Mouse (Mus musculus) cerebellum, postnatal 10 days (tissue): ENCODE data around the gene Arhgef25.
"Not testable (repeated sequence)": the region's sequence is repeated elsewhere in the genome, so short reads cannot be mapped to it uniquely, and the experiment has no call there.

ENCODE experiments used
- DNase-seq, 2 experiments: peaks; one replicate each; pipeline ENCODE4 v3.0.0; 2021; ENCODE audit warnings: mixed read lengths in 2 of 2

Gene Arhgef25

DNA sequence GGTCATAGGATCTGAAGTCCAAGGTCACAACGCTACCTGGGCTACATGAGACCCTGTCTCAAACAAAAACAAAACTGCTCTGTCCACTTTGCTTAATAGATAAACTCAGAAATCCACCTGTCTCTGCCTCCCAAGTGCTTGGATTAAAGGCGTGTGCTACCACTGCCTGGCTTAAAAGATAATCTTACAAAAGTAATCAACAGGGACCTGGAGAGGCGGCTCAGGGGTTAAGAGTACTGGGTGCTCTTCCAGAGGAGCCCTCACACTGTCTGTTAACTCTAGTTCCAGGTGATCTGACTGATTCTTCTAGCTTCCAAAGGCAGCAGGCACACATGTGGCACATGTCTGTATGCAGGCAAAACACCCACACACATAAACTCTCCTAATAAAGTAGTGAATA, 13.2 kb upstream of the Arhgef25 start:
- DNase-seq: no peak

DNA sequence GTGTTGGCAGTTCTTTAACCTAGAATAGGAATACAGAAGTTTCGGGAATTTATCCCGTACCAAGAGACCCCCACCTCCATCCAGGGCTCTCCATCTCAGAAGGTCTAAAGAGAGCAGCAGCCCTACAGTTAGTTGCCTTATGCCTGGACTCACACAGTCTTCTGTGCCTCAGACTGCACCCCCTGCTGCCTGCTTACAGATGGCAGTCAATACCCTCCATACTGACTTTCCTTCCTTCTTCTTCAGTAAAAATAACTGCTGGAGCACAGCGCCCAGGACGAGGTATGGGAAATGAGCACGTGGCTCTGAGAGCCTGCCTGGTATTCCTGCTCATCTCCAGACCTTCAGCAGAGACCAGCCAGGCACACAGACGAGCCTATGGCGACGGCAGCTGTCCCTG, 10.4 kb upstream of the Arhgef25 start:
- no peak for DNase-seq

DNA sequence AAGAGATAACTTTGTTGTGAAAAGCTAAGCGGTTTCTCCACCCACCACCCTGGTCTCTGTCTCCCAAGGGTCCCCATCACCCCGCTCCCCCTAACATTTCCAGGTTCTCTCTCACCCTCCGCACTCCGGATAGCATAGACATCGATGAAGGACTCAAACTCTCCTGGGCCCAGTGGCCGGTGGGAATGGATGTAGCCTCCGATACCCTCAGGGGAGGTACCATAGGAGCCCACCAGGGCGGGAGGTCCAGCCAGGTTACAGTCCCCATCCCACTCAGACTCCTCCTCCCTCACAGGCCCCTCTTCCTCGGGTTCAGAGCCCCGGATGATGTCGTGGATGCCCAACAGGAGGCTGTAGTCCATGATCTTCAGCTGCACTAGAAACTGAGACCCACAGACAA, 9.6 kb upstream of the Arhgef25 start:
- DNase-seq: no peak

DNA sequence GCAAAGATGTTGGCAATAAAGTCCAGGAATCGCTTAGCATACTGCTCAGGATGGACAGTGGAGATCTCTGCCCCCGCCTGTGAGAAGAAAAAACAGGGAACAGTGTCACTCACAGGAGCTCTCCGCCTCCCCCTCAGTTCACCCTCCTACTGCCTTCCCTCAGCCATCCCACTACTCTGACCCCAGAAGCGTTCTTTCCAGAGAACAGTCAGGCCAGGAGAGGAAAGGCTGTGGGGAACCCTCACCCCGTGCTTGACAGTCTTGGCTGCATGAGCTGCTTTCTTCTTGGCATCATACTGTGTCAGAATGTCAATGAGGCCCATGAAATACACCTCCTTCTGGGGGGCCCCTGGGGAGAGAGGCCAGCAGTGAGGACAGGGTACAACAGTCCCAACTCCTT, 9.2 kb upstream of the Arhgef25 start:
- DNase-seq: no peak

DNA sequence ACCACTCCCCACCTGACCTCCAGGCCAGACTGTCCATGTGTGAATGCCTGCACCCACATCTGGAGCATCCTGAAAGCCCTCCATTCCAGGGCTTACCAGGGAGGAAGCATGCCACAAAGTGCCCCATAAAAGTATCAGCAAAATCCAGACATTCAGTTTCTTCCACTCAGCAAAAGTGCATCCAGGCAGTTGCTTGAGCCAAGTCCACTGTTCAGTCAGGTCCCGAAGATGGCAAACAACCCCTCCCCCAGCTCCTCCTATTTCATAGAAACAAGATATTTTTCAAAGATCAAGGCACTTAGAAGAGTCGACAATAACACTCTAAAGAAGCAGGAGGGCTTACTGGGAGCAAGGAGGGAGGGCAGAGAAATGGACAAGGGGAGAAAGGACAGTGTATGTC, 8.6 kb upstream of the Arhgef25 start:
- DNase-seq: no peak

DNA sequence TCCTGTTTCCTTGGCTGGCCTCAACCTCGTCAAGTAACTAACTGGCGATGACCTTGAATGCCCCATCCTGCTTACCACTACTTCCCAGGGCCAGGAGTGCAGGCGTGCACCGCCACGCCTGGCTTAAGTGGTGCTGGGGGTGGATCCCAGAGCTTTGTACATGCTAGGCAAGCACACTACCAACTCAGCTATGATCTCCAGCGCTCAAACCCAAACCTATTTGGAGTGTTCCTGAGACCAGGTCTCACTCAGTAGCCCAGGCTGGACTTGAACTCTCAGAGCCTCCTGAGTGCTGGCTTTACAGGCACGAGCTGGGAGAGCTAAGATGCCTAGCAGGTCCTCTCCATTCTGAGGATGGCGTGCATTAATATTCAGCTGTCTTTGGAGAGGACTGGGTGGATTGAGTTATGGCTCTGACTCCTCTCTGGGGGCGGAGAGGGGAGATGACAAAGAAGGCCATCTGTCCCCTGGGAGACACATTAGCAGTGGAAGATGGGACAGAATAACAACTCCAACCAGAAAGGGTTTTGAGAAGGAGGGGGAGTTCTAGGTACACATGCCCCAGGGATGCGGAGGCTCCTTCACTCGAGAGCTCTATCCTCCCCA, 7.7 kb upstream of the Arhgef25 start:
- DNase-seq: peak in 1 of 2 experiments; percentile 0

DNA sequence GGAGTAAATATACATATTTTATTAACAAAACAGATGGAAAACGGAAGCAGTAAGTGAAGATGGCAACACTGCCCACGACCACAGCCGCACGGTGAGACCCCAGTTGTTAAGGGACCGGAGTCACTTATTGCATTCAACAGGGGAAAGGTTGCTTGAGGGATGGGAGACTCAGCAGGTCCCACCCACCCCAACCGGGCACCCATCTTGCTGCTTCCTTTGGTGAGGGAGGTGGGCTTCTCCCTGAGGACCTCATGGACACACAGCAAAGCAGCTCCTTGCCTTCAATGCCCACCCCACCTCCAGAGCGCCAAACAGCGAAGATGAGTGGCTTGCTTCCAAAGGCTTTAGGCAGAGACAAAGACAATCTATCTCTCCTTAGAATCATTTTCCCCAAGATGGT, 7.2 kb upstream of the Arhgef25 start:
- peak in 1 of 2 experiments; percentile 16 for DNase-seq

DNA sequence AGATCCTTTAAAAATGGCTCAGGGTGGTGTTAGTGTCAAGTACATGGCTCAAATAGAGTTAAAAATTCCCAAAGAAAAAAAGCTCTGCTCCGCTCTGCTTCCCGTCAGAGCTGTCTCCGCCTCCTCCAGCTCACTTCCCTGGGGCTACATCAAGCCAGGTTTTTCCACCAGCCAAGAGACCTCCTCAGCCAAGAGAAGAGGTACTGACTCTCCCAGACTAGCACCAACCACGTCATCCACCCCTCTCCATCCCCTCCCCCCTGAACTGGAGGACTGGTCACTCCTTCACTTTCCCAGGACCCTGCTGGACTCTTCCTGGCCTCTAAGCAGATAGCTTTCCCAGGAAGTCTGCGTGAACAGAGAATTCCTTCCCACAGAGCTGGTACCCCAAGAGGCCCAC, 6.5 kb upstream of the Arhgef25 start:
- peak; percentile 79 for DNase-seq

DNA sequence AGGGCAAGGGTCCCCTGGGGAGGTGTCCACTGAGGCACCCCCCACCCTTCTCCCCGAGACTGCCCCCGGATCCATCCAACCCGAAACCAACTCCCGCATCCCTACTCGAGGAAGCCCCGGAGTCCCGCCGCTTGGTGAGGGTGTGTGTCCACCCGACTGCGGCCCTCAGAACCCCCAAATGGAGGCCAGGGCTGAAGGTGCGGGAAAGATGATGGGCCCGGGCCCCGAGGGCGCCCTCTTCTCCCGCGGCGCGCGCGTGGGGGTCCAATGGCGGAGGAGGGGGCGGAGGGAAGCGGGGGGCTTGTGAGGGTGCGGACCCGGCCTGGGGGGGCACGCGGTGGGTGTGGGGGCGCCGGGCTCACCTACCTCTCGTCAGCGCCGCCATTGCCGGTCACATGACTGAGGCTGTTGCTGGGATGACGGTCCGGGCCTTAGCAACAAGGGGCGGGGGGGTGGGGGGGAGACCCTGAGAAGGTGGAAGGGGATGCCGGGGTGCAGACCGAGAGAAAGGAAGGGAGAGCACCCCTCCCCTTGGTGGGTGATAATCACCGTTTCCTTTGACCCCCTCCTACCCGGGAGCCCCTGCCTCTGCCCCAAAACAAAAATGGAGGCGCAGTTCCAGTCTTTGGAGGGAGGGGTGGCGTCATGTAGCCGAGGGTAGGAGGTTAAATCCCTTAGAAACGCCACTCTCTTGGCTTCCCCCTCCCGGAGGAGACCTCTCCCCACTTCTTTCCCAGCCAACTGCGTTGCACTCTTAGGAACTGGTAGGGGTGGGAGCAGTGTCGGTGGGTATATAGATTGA, 5.6 kb upstream of the Arhgef25 start, which contains the start of gene Dtx3:
TSS of gene Dtx3 (minus strand) at position 401 of the 802 bp plus-strand sequence.
- peak; percentile 78 for DNase-seq

DNA sequence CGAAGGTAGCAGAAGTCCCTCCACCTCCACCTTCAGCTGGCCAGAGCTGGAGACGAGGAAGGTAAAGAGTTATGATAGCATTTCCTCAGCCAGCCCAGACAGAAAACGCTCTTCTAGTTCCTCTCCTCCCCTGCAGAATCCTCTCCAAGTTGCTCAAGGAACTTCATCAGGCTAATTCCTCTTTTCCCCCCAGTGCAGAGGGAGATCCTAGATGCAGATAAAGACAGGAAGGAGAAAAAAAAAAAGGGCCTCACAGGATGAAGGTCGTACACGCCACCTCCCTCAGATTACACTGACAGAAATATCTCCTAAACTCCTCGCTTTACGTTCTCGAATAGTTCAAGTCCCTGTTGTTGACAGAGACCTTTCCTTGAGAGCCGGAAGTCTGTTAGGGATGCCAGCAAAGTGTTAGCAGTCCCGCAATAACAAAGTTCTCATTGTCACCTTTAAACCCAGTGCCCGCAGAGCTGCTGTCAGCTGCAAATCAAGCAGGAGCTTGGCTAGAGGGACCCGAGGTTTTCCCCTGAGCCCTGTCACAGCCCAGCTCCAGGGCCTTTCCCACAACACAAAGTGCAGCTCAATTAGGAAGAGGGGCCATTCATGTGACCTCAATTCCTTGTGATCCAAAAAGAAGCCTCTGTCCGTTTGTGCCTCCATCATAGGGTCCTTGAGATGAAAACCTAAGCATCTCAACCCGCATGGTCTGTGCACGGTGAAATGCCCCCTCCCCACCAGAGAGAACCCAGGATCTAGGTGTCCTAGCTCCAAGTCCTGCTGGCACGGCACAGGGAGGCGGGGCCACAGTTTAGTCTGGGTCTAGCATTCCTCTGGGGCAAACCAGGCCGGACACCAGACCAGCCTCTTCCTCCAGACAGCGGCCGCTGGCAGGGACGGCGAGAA, 4.8 kb upstream of the Arhgef25 start:
- DNase-seq: peak; percentile 77 to 78

DNA sequence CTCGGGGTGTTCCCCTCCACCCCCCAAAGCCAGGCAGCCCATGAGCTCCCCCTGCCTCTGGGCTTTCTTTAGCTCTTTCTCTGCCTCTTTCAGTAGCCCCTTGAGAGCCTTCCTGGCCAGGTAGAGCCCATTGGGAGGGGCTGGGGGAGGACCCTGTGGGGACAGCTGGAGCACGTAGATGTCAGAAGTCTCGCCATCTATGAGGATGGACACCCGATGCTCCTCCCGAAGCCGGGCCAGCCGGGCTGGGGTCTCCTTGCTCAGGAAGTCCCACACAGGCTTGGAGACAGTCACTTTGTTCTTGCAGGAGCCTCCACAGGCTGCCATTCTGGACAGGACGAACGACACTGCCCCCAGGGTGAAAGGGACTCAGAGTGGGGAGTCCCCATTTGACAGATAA, 3.1 kb upstream of the Arhgef25 start:
- DNase-seq: peak in 1 of 2 experiments; percentile 8

DNA sequence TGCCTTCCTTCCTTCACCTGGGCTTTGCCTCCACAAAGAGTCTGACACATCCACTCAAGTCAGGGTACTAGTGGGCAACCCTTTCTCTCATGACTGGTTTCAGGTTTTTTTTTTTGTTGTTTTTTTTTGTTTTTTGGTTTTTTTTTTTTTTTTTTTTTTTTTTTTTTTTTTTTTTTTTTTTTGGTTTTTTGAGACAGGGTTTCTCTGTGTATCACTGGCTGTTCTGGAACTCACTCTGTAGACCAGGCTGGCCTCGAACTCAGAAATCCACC, 2.1 kb upstream of the Arhgef25 start:
- DNase-seq: not testable (repeated sequence)

DNA sequence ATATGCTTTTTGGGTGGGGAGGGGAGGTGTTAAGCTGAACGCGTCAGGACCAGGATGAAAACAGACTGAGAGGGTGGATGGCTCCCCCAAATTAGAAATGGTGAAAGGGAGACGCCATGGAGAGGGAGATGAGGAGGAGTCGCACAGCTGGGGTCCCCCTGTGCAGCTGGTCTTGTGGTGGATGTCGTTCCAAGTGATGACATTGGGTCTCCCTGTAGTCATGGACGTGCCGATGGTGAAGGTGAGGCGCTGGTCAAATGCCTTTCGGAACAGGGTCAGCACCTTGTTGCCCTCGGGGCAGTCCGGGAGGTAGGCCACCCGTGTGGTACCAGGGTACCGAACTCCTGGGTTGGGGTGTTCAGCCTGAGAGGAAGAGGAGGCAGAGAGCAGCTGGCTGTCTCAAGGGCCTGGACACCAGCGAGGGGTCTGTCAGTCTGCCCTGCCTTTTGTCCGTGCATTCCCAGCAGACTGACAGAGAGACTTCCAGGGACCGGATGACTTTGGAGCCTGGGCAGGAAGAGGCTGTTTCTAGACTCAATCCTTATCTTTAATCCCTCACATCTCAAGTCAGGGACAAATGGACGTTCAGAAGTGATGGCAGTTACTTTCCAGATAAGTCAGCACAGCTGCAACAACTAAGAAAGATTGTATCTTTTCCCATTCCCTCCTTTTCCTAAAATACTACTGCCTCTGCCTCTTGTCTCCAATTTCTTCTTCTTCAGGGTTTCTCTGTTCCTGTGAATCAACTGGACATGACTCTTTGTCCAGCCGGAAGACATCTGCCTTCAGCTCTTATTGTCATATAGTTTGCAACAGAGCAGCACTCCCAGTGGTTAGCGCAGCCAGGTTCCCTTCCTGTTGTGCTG, 1.5 kb upstream of the Arhgef25 start:
- peak in 1 of 2 experiments; percentile 23 for DNase-seq

DNA sequence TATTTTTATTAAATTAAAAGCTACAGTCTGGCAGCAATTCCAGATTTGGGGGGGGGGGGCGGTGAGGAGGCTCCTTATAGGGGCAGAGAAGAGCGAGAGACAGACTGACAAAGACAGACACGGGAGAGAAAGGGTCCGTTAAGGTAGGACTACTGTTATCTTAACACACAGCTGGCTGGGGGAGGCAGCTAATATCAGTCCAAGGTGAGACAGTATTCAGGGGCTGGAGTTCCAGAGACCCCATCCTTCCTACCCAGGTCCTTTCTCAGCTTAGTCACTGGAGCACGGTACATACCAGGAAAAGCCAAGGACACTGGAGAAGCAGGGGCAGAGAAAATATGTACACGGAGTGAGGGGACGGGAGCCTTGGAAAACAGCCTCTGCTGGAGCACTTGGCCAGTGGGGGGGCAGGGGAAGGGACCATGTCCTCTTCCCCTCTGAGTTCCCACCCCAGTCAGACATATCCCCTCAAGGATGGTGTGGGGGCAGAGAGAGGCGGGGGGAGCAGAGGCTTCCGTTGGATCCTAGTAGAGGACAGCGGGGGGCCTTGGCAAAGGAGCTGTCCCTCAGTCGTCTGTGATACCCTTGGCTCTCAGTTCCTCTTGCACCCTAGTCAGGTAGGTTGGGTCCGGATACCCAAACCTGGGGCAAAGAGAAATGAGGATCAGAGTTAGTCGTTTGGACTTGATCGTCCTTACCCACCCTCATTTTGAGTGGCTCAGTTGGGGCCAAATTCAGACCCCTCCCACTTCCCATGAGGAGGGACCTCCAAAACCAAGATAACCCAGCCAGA, 711 bp upstream of the Arhgef25 start:
- peak in 1 of 2 experiments; percentile 57 for DNase-seq

DNA sequence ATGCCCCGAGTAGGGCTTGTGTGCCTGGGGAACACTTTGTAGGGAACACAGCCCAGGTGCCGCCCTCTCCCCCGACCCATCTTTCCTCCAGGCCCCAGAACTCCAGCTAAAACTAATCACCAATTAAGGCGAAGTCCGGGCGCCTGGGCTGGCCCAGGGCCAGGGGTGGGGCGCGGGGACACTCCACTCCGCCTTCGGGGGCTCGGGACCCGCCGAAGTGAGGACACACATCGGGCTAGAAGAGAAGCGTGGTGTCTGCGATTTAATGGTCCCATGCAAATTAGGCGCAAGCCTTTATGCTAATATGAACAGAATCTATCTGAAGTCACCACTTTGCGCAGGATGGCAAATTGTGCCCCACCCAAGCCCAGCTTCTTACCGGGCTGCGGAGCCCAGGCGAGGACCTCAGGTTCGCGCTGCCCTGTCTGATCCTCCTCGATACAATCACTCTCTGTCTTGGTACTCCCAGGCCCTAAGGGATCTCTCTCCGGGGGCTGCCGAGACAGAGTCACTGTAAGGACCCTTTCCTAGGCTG, 700 bp downstream of the Arhgef25 start:
- peak; percentile 70 to 73 for DNase-seq

DNA sequence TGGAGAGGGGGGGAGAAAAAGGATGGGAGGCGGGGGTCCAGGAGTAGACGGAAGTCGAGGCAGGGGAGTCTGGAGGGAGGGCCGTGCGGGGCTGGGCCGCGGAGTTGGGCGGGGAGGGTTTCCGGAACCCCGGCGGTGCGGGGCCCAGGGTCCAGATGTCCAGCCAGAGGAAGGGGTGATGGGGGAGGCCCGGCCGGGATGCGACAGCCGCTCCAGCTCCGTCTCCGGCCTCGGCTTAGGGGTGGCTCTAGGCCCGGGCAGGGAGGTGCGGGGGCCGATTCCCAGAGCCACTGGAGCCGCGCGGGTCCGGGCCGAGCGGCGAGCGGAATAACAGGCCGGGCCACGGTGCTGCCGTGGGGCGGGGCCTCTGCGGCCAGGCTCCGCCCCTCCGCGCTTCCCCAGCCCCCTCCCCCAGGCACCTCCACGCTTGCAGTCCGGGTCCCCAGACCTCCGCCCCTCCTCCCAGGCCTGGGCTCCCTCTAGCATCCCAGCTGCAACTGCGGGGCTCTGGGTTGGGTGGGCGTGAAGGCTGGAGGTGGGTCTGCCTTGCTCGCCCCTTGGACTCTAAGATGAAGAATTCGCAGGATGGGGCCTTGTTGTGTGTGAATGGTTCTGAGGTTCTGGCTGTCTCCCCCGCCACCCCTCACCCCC, 1.3 kb downstream of the Arhgef25 start:
- peak; percentile 88 to 91 for DNase-seq

DNA sequence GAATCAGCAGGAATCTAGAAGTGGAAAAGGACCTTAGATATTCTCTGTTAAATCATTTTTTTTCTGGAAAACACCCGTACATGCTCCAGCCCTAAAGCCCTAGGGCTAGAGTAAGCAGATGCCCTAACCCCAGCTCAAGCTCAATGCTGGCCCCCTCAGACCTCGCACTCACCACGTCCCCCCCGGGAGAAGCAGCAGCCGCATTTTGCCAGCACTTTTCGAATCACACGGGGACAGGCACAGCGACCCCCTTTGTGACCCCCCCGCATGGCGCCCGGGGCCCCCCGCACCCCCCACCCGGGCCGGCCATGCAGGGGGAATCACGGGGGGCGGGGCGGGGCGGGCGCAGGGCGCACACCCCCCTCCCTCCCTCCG, 1.8 kb downstream of the Arhgef25 start:
- peak in 1 of 2 experiments; percentile 61 for DNase-seq

DNA sequence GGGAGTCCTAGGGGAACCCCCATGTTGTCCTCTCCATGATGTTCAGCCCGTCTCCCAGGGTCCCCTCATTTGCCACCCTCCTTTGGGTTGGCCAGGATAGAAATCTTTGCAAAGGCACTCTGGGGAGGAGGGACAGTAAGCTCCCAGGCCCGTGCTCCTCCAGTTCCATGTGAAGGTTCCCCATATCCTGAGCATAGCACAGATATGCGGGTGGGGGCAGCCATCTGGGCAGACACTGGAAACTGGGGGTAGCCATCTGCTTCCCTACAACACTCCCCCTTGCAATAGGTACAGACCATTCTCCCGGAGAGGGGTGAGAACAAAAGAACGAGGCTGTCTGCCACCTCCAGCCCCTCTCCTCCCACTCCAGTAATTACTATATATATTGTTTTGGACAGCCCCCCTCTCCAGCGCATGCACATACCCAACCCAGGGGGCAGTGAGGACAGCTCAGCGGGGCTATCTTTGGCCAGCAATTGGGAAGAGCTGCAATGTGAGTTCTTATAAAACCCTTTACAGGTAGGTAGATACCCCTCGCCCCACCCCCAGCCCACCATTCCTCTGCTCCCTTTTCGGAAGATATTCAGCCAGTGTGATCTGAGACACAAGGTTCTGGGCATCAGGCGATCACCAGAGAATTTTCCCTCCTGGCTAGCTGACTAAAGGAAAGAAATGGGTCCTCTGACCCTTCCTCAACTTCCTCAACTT, 2.4 kb downstream of the Arhgef25 start:
- peak; percentile 69 to 76 for DNase-seq

DNA sequence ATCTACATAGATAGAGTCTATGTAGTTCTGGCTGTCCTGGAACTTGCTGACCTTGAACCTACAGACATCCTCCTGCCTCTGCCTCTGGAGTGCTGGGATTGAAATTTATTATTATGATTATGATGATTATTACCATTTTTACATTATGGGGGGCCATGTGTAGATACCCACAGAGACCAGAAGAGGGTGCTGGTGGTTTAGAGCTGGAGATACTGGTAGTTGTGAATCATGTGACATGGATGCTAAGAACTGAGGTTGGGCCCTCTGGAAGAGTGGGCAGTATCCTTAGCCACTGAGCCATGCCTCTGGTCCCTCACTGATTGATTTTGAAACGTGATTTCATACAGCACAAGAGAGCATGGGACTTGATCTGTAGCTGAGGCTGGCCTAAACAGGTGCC, 3.4 kb downstream of the Arhgef25 start:
- DNase-seq: peak in 1 of 2 experiments; percentile 9

DNA sequence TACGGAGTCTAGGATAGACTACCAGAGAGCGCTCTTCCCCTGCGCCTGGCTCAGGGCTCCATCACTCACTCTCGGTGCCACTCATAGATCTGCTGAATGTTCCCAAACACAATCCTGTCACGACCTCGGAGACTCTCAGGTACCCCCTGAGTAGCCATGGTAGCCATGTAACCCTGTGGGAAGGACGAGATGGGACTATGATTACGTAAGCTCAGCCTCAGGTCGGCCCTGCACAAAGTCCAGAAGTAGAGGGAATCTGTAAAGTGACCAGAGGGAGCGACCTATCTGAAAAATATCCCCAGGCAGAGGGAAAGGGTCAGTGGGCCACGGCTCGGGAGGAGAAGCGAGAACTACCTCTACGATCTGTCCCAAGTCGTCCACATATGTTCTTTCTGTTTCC, 4.4 kb downstream of the Arhgef25 start:
- DNase-seq: no peak
